Mouse (Mus musculus) embryonic facial prominence, embryonic 12.5 days (tissue): Measurements from ENCODE around the gene Cdk18. TPM values are rescaled to one million over a fixed set of nuclear protein-coding genes. Genes with fewer than 3 reads are reported as not detected.

Source experiments
- polyA plus RNA-seq: library from polyadenylated mRNA; unstranded; fragments of >200 nt; fragmentation: Nextera tagmentation; extraction: Ambion mirVana; gene quantifications from 2 replicates; pipeline ENCODE4 v1.2.1, GENCODE M21; 2016

The Cdk18 gene
- polyA plus RNA-seq, 1 experiment from 2014 or later: 2.9 TPM

Other genes with a start within 250 kb of the Cdk18 start
- 107 and 125 TPM in 2 replicates for gene Nucks1, start 229.2 kb downstream of the Cdk18 start, polyA plus RNA-seq
- 3.8 and 3.9 TPM in 2 replicates for gene Slc45a3, start 176.7 kb downstream of the Cdk18 start, polyA plus RNA-seq
- gene Elk4, start 132.1 kb downstream of the Cdk18 start, polyA plus RNA-seq: 18.1 and 18.7 TPM in 2 replicates
- 13.0 and 14.9 TPM in 2 replicates for gene Mfsd4a, start 71.6 kb downstream of the Cdk18 start, polyA plus RNA-seq
- gene Lemd1, start 51.7 kb upstream of the Cdk18 start, polyA plus RNA-seq: 1.5 and 2.0 TPM in 2 replicates
- 0.43 and 0.75 TPM in 2 replicates for gene AC124108.1, start 51.8 kb upstream of the Cdk18 start, polyA plus RNA-seq
- gene Gm10188, start 90.1 kb upstream of the Cdk18 start, polyA plus RNA-seq: not detected in 2 replicates
- 0.47 and 0.87 TPM in 2 replicates for gene Klhdc8a, start 158.9 kb upstream of the Cdk18 start, polyA plus RNA-seq
- gene Nuak2, start 176.4 kb upstream of the Cdk18 start, polyA plus RNA-seq: 6.3 TPM in 2 replicates